13 mouse cellular contexts compared by ENCODE assay signal in genomic region chr8:73053878-73054277, GRCm38 (mm10).
"Had no signal": no experiment of that assay in that cellular context is flagged by ENCODE, and none has a peak within 500 bp of the region (broad histone marks: within the 10 kb centered on the region; RNA-seq: fewer than 3 reads in every experiment).

No protein-coding gene starts in this region.

- H3K4me1 ChIP-seq: limb, embryonic 13.5 days; midbrain, embryonic 12.5 days; neural tube, embryonic 15.5 days had no signal

- H3K9ac ChIP-seq: limb, embryonic 13.5 days; liver, embryonic 14.5 days; midbrain, embryonic 12.5 days; neural tube, embryonic 15.5 days had no signal

- H3K4me2 ChIP-seq: limb, embryonic 13.5 days; midbrain, embryonic 12.5 days; neural tube, embryonic 15.5 days had no signal

- H3K9me3 ChIP-seq: limb, embryonic 13.5 days; midbrain, embryonic 12.5 days; neural tube, embryonic 15.5 days had no signal

- DNase-seq: kidney, postnatal 10 days; kidney, postnatal 4 days; left cerebral cortex, postnatal 4 days; lung, adult 18-20 months; spleen, adult 18-20 months; thymus, adult 2 months; thymus, postnatal 25 days had no signal

- H3K36me3 ChIP-seq: limb, embryonic 13.5 days; midbrain, embryonic 12.5 days; neural tube, embryonic 15.5 days had no signal

- H3K4me3 ChIP-seq: layer of hippocampus, adult 2 months; limb, embryonic 13.5 days; midbrain, embryonic 12.5 days; myocyte; neural tube, embryonic 15.5 days had no signal

- H3K27ac ChIP-seq: layer of hippocampus, adult 2 months; limb, embryonic 13.5 days; liver, embryonic 14.5 days; midbrain, embryonic 12.5 days; neural tube, embryonic 15.5 days had no signal

- H3K27me3 ChIP-seq: limb, embryonic 13.5 days; midbrain, embryonic 12.5 days; neural tube, embryonic 15.5 days had no signal
